Mouse (Mus musculus): ENCODE results near the gene Cd79a.

- TF ChIP-seq GATA1 (IDR thresholded peaks at IDR 0.05; ENCODE audit: borderline replicate concordance, low read length) (no peak), FLI1 (IDR thresholded peaks at IDR 0.05; ENCODE audit: low read length) (no peak)
Observed at GRCm38 (mm10) chr7:24885468-24886307, 11.5 kb upstream of the Cd79a start.

Measured in megakaryocyte, embryonic 14.5 days (primary cell).